Mouse (Mus musculus) layer of hippocampus, adult 2 months (tissue): ENCODE measurements around the gene Gm20683. TPM values are rescaled to one million over a fixed set of nuclear protein-coding genes. Genes with fewer than 3 reads are reported as not detected.

Experiments
- DNase-seq, 2 experiments: peaks; one replicate each; pipeline ENCODE4 v3.0.0; 2022; ENCODE audit warnings: low spot score in 2 of 2
- H3K27ac ChIP-seq: fragments of 200-600 bp; 2 replicates; pipeline ENCODE4 v1.8.1; 2022
- H3K4me3 ChIP-seq: fragments of 200-600 bp; 2 replicates; pipeline ENCODE4 v1.8.1; 2022; ENCODE audit warnings: mild to moderate bottlenecking
- CTCF ChIP-seq: fragments of 200-600 bp; conservative IDR thresholded peaks from 2 replicates; pipeline ENCODE4 v1.8.1; 2022; ENCODE audit warnings: antibody characterized with exemption, mild to moderate bottlenecking, moderate library complexity
- total RNA-seq, 2 experiments: library from RNA; stranded (reverse); gene quantifications; 2 replicates each; pipeline ENCODE4 v1.2.3; 2021

Gm20683 gene
- total RNA-seq, 2 experiments from 2014 or later: 30.0 to 33.9 TPM

GRCm38 (mm10) chr17:25869954-25870353 lies 28.4 kb upstream of the Gm20683 start:
- no peak overlapping the region for H3K4me3 ChIP-seq
- TF ChIP-seq CTCF: no peak
- H3K27ac ChIP-seq: no peak overlapping the region
- DNase-seq: no peak

- no peak for TF ChIP-seq CTCF
- Histone ChIP-seq H3K27ac (no peak overlapping the region), H3K4me3 (no peak overlapping the region)
- DNase-seq: no peak
Measured at GRCm38 (mm10) chr17:25869498-25869897, 27.9 kb upstream of the Gm20683 start.

- peak; percentile 85 to 87 for DNase-seq
- H3K27ac ChIP-seq: peak within 1 kb of the TSS; percentile 94
- peak; percentile 28 for TF ChIP-seq CTCF
- peak within 1 kb of the TSS; percentile 70 for H3K4me3 ChIP-seq
Measured at GRCm38 (mm10) chr17:25868601-25869191, 27.1 kb upstream of the Gm20683 start, which contains the start of gene Mcrip2. TSS of gene Mcrip2 (minus strand) at chr17:25868764.

- no peak for TF ChIP-seq CTCF
- no peak for DNase-seq
- peak overlapping the region; percentile 70 for H3K4me3 ChIP-seq
- peak overlapping the region; percentile 94 for H3K27ac ChIP-seq
Measured at GRCm38 (mm10) chr17:25867836-25868600, 26.5 kb upstream of the Gm20683 start.

GRCm38 (mm10) chr17:25867509-25867835 lies 25.9 kb upstream of the Gm20683 start:
- peak overlapping the region; percentile 94; the same call in 1 of the 2 replicates for H3K27ac ChIP-seq

GRCm38 (mm10) chr17:25866172-25866571 lies 24.6 kb upstream of the Gm20683 start:
- no peak overlapping the region for H3K27ac ChIP-seq
- no peak for TF ChIP-seq CTCF
- H3K4me3 ChIP-seq: no peak overlapping the region
- DNase-seq: no peak

More at GRCm38 (mm10) chr17:25867509-25867835, 25.9 kb upstream of the Gm20683 start:
- H3K4me3 ChIP-seq: peak overlapping the region; percentile 70
- no peak for TF ChIP-seq CTCF
- DNase-seq: no peak

GRCm38 (mm10) chr17:25865288-25865687 lies 23.7 kb upstream of the Gm20683 start:
- H3K27ac ChIP-seq: no peak overlapping the region
- DNase-seq: no peak
- no peak for TF ChIP-seq CTCF
- no peak overlapping the region for H3K4me3 ChIP-seq

- no peak overlapping the region for H3K4me3 ChIP-seq
- DNase-seq: no peak
- no peak overlapping the region for H3K27ac ChIP-seq
- no peak for TF ChIP-seq CTCF
Measured at GRCm38 (mm10) chr17:25864311-25864710, 22.7 kb upstream of the Gm20683 start.

GRCm38 (mm10) chr17:25863681-25864080 lies 22.1 kb upstream of the Gm20683 start:
- no peak for DNase-seq
- Histone ChIP-seq H3K4me3 (no peak overlapping the region), H3K27ac (no peak overlapping the region)
- 0 out of 2 replicates have a peak, but pooled peaks have one; percentile 4 for TF ChIP-seq CTCF

- TF ChIP-seq CTCF: no peak
Measured at GRCm38 (mm10) chr17:25861704-25862612, 20.4 kb upstream of the Gm20683 start.

GRCm38 (mm10) chr17:25860832-25861703 lies 19.5 kb upstream of the Gm20683 start, which contains the start of gene Wdr90:
TSS of gene Wdr90 (minus strand) at chr17:25861501.
- Histone ChIP-seq H3K27ac (peak within 1 kb of the TSS; percentile 99), H3K4me3 (peak within 1 kb of the TSS; percentile 71)
- peak; percentile 61 for TF ChIP-seq CTCF
- DNase-seq: peak; percentile 92 to 95

More at GRCm38 (mm10) chr17:25861704-25862612, 20.4 kb upstream of the Gm20683 start:
- no peak for DNase-seq
- H3K4me3 ChIP-seq: peak overlapping the region; percentile 71
- H3K27ac ChIP-seq: peak overlapping the region; percentile 99

- DNase-seq: no peak
- Histone ChIP-seq H3K4me3 (no peak overlapping the region), H3K27ac (no peak overlapping the region)
- TF ChIP-seq CTCF: no peak
Measured at GRCm38 (mm10) chr17:25860229-25860628, 18.7 kb upstream of the Gm20683 start.
